Mouse (Mus musculus) lung, postnatal 10 days (tissue): ENCODE measurements around the gene Galnt3.

Source experiments
- DNase-seq: peaks from one replicate; pipeline ENCODE4 v3.0.0; 2021

The Galnt3 gene

DNA sequence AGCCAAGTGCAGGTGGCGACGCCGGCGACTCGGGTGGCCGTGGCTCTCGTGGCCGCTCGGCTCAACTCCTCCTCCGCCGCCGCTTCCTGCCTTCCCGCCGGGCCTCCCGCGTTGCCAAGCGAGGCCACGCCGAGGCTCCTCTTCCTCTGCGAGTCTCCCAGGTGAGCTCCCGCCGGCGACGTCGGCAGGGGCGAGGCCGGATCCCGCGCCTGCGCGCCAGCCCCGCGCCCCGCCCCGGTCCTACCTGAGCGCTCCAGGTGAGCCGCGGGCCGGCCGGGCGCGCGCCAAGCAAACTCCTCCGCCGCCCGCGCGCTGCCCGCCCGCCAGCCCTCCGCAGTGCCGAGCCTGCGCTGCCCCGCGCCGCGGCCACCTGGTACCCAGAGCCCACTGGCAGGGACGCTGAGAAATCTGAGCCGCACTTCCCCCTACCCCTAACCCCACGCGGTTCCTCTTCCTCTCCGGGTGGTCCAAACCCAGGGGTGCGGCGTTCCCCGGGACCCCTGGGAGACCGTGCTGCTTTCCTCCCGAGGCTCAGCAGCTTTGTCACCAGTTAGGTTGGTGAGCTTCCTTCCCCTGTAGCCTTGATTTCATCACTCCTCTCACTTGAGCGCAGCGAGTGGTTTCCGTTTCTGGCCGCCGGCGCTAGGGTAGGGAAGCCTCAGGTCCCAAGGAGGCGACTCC lies at the start of gene Galnt3:
Gene Galnt3, minus strand, starts transcription at position 404 of the 681 bp plus-strand sequence.
- DNase-seq, result peak; percentile 55

DNA sequence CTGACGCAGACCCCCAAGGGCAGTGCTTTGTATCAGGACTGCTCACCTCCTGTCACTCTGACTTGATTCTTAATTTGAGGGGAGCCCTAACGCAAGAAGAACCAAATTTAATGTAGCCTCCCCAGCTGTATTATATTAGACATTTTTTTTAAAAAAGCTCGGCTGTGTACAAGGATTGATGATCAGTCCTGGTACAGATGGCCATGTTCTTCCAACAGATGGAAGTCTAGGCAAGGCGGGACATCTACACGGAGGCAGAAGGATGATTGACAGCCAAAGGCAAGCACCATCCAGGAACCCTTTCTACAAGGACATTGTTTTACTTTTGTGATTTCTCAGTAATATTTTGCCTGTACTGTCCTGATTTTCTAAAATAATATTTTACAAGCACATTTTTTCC lies 48.3 kb upstream of the Galnt3 start:
- no peak for DNase-seq

DNA sequence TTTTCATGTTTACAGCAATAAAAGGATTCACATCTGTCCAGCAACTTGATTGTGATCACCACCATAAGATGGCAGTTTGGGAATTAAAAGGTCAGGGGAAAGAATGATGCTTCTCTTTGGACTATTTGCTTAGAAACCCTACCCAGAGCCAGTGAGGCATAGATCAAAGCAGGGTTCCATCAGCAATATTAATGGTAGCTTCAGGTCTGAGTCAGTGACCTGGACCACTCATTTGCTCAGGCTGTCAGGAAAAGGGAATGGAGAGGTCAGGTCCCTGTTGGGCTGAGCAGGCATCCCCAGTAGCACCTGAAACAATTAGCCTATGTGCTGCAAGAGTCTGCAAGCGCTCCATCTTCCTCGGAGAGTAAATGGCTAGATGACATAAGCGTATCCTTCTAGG lies 46.8 kb upstream of the Galnt3 start:
- DNase-seq, result no peak

DNA sequence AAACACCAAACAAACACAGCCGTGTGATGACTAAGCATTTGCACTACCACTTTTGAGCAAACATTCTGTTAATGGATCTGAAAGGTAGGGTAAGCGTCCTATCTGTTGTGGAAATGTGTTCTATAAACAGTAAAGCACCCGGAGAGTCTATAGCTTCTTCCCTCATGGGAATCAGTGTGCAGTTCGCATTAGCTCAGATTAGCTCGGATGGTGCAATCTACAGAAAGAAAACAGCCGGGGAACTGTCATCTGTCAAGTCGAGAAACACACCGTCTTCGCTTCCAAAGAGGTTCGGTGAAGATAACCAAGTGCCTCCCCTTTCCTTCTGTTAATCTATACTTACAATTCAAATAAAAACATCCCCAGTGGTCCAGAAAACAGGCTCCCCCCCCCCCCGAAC lies 45.9 kb upstream of the Galnt3 start:
- DNase-seq, result no peak

DNA sequence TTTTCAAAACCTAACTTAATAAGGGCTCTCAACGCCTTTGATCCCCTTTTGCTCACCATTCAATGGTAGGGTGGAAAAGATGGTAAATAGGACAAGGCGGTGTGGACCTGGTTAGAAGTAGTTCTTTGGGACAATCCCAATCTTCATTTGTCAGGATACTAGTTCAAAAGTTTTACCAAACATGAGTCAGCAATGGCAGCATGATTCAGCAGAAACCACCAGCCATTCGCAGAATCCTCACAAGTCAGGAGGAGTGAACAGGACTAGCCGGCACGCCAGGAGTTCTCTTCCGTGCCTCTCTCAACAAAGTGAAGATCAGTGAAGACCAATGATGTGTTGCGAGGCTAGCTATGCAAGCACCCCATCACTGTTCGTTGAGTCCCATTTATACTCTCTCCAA lies 40.2 kb upstream of the Galnt3 start:
- no peak for DNase-seq

DNA sequence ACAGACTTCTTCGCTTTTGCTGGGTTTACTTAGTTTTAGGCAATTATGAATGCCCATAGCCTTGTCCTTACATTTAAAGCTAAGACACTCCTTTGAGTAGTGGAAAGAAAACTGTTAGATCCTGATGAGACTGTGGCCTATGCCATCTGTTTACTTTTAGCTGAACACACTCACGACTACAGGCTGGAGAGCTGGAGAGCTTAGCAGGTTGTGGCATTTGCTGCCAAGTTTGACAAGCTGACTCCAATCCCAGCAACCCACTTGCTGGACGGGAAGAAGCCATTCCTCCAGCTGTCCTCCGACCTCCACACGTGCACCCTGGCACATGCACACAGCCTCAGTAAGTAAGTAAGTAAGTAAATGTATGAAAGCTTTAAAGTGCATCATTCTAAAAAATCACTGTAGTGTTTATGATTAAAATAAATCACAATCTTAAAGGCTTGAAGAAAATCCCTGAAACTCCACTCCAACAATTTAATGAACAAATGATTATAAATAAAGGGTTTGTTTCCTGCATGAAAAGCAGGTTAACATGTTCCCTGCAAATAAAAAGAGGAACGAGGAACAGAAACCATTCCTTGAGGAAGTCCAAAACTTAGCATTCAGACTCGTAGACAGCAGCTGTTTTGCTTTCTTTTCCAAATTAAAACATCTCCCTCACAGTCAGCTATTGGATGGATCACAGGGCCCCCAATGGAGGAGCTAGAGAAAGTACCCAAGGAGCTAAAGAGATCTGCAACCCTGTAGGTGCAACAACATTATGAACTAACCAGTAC lies 33.5 kb upstream of the Galnt3 start:
- peak; percentile 21 for DNase-seq

DNA sequence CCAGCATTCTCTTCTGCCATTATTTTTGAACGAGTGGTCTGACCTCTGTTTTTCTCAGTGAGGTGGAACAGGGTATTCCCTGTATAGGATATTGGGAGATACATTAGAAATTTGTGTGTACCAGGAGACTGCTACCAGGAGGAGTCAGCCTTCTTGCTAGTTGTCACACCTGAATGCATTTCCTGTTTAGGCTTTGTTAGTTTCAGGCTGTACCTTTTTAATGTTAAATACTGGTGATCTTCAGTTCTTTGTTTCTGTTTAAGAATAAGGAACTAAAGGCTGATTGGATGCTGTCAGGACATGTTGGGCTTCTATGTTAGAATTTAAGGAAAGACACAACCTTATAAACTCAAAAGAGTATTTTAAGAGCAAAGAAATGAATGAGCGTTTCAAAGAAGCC lies 26.6 kb upstream of the Galnt3 start:
- DNase-seq, result no peak

DNA sequence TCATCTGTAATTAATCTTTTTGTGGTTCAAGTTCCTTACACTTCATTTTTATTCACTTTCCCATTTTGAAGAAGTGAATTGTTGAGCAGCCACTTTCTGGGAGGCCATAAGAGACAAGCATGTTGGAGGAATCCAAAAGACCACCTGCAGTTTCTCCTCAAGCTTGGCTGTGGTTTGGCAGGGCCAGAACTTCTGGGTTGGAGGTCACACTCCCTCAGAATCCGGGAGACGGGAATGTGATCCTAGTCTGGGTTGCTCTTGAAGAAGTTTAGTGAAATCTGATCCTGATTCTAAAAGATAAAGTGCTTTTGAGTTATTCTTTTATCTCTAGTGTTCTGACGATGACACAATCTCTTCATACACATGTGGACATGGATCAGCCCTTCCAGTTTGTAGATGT lies 25.7 kb upstream of the Galnt3 start:
- DNase-seq, result no peak

DNA sequence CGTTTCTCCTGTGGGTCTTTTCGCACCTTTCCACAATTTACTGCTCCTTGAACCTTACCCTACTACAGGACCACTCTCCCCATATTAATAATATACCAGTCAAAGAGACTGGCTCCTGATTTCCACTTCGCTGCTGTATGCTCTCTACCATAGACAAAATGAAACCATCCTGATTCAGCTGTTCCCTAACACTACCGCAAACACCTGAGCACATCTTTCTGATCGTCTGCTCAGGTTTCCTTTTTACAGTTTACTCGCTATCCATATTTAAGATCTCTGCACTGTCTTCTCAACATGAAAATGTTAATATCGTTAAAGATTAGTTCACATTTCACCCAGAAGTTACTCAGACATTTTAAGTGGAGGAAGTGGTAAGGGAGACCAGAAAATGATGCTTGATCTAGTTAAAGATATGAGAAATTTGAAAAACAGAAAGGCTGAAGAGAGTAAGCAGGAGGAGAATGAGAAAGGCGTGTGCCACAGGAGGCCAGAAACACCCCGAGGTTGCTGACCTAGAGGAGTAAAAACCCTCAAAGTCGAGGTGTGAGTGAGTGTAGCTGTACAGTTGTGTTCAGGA lies 23.9 kb upstream of the Galnt3 start:
- no peak for DNase-seq

DNA sequence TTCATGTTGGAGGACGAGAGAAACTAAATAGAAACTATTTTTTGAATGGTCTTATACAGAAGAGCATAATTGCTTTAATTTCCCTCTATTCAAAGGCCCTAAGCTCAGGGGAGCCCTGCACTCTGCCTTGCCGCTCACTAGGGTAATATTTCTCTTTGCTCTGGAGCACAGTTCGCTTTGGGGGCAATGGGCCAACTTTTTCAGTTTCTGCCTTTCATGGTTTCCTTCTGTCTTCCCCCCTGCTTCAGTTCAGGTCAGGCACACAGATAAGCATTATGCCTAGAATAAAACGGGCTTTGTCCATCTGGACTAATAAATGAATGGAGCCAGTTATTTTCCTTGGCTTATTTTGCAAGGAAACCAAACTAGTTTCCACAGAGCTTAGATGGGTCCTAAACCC lies 21.7 kb upstream of the Galnt3 start:
- DNase-seq, result no peak

DNA sequence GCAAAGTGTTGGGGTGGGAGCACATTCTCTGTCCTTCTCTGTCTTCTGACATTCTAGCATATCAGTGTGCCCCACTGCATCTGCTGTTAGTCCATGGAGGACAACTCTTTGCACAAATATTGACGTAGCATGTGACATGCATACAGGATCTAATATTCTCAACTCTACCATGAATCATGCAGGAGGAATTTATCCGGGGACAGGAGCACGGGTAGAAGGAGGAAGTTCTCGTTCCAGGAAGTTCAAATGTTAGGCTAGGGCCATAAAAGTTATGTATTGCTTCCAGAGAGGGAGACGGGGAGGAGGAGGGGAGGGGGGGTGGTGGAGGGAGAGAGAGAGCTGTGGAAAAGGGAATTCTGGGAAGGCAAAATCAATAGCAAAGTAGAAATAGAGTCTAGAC lies 20.0 kb upstream of the Galnt3 start:
- no peak for DNase-seq

DNA sequence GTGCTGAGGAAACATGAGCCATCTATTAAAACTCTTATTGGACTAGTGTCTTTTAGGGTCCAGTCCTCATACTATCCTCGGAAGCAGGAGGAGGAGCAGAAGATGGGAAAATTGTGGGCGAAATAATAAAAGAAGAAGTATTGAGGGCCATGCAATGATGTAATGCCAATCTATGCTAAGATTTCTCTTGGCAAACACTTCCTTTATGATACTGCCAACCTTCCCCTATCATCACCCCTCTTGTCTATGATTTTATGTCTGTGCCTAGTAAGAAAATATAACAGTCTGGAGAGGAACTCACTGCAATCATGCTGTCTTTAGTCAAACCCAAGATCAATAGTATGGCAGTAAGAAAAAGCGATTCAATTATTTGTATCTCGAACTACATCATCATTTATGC lies 18.5 kb upstream of the Galnt3 start:
- no peak for DNase-seq

DNA sequence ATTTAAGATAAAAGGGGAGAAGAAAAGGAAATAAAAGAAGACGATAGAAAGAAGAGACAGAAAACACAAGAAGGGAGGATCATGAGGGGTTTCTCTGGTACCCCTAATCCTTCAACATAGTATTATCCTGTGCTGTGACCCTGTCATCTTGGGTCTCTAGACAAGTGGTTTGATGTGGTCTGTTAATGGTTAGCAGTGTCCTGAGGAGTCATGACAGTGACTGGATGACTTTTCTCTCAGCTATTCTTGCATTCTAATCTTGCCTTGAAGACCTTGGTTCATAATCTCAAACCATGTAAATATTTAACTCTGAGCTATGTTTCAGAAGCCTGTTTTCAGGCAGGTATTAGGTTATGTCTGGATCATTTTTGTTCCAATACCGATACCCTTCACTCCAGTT lies 17.9 kb upstream of the Galnt3 start:
- no peak for DNase-seq

DNA sequence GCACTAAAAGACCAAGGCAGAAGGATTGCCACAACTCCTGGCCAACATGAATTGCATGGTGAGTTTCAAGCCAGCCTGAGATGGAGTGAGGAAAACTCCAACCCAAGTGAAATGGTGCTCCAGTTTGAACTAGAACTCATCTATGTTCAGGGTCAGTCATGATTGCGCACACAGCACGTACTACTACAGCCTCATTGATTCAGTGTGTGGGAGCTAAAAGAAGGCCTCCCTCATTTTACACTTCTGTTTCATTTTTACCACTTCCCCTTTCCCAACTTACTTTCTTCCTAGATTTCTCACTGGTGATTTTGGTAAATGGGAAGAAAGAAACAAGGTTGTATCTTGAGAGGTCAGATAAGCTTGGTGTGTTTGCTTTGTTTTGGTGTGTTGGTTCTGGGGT lies 17.5 kb upstream of the Galnt3 start:
- no peak for DNase-seq

DNA sequence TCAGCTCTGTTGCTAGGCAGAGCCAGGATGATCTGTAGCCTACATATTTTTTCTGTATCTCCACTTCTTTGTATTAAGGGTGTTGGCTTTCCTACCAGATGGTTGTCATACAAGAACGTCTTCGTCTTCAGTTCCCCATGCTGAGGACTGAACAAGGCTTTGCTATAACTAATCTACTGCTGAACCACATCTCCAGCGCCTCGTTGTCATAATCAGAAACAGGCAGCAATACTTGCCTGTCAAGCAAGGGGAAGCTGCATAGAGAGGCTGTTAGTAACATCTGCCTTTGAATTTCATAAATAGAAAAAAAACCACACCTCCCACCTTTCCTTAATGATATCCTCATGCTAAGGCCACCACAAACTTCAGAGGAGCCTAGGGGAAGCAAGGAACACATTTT lies 15.5 kb upstream of the Galnt3 start:
- DNase-seq, result no peak

DNA sequence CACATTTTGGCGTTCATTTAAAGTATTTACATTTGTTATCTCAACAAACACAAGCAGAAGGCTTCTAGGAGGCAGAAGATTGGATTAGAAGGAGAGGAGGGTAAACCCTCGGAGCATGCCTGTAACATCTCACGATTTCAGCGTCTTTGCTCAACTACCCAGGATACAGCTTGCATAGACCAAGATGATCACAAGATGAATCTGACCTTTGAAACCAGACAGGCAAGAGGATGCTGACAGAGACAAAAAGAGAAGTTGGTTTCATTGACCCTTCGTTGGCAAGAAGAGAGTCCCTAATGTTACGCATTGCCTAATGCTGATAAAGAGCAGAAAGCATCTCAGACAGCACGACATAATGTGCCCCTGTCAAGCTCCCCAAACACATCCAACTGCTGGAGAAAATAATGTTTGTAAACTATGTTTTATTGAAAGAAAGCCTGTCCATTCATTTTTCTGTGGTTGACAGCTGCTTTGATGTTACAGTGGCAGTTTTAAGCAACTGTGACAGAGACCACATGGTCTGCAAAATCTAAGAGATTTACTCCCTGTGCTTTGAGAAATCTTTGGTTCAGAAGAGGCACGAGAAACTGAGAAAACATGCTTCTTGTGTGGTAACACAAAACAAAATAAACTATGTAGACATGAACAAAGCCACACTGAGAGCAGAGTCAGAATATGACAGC lies 7.2 kb upstream of the Galnt3 start:
- peak; percentile 9 for DNase-seq

DNA sequence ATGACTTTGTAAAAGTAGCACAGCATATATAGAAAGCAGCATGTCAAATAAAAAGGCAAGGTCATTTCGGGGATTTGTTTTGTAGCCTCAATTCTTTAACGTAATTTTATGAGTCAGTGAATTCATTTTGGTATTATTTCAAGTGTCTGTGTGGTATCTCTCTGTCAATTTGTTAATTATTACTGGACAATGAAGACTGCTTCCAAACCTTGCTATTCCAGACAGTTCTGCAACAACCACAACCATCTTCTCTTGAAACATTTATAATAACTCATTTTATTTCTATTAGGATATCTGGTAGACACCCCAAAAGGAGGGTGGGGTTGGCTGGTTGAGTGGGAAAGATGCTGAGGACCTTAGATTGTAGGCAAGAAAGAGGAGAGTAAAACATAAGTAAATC lies 4.1 kb upstream of the Galnt3 start:
- DNase-seq, result no peak

DNA sequence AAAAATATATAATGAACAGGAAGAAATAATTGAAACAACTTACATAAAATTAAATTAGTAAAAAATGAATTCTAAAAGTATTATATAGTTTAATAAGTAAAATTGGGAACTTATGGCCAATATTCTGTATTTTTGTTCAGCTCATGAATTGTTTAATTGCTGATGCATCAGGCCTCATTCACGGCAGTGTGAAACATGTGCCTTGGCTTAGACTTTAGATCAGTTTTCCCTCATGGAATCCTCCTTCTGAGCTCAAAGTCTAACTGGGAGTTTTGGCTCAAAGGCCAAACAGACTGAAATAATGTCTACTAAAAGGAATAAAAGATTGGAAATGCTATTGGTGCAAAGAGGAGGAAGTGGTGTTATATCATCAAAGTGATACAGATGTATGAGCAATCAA lies 2.7 kb upstream of the Galnt3 start:
- no peak for DNase-seq

DNA sequence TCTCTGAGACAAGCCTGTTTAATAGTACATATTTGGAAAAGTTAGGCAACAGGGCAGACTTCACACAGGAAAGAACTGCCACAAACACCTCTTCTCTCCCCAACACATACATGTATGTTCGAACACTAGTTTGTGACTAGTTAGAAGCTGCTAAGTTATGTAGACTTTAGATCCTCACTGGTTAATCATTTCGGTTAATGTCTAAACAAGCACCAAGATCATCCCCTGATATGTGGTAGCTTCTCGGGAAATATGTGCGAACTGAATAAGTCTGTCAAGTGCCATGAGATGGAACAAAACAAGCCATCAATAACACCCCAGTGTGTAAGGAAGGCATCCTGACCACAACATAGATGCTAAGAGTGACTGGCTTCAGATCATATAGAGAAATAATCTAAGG lies 2.1 kb upstream of the Galnt3 start:
- DNase-seq, result no peak

DNA sequence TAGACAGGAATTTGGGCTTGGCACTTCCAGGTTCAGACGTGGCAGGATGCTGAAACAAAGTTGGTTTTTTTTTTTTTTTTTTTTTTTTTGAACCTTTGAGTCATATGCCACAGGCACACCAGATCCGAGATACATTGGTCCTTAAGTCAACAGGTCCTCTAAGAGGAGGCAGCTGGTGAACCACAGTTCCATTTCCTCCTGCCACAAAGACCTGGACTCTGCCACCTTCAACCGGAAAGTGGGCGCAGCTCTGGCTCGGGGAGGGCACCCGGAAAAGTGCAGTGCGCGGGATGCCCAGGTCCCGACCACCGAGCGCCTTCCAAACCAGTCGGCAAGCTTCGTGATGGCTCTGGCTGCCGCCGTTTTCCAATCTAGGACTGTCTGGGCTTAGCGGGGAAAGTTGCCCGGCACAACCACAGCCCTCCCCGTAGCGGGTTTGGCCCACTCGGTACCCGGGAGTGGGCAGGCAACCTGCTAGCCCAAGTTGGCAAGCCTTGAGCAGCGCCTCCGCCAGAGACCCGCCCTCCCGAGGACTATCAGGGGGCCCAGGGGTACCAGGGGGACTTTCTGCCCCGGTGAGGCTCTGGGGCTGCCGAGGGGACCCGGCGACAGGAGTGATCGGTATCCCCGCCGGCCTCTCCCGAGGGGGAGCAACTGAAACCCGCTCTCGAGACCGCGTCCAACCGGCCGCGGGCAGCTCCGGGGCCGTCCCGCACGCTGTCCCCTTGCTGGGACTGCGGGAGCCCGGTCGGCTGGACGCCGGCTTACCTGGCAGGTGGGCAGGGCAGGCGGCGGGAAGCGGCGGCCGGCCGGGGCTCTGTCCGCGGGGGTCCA lies 821 bp downstream of the Galnt3 start:
- no peak for DNase-seq

DNA sequence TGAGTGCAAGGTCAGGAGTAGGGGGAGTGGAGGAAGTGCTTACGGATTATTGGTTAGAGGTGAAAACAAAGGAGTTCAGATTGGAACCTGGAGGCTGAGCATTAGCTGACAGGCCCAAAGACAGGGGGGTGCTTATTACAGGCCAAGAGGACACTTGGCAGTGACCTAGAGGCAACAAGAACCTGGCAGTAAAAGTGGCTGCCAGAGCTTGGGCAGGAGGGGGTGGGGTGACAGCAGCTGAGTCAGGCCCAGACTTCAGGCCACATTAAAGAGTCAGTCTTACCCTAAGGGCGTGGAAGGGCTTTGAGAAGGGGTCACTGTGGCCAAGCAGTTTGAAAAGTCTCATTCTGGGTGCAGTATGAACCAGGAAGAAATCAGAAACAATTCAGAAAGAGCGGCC lies 7.1 kb downstream of the Galnt3 start:
- no peak for DNase-seq

DNA sequence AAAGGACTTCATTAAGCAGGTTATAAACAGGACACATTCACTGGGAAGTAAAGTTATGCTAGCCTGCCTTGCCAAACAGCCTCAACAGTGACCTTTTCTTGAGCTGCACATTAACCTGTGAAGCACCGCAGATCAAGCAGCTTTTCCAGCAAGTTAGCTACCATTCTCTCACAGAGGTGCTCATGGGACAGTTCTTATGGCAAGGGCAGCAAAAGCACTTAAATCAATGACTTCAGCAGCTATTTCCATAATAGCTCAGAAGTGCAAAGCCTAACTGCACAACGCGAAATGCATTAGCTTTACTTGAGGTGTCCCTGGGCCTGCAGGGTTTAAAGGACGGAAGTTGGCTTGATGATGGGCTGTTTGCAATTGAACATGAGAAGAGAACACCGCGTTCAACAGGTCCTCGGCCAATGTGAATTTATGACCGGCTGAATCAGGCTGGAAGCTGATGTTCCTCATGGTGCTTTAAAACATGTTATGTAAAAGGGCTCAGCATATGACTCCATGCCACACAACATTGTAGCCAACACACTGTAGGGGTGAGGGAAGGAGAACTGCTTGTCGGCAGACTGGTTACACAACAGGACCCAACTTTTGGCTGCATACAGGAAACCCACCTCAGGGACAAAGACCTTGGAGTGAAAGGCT lies 16.8 kb downstream of the Galnt3 start:
- DNase-seq, result no peak
